Mouse (Mus musculus) embryo, embryonic 10 days (tissue): ENCODE data around the gene Kirrel3.

ENCODE experiments used
- DNase-seq: peaks from one replicate; pipeline ENCODE4 v3.0.0-alpha.2; 2015; ENCODE audit warnings: low spot score

Gene Kirrel3

GRCm38 (mm10) chr9:34603750-34604149 is 118.1 kb downstream of the Kirrel3 start:
- DNase-seq: no peak

GRCm38 (mm10) chr9:34604931-34605330 is 119.2 kb downstream of the Kirrel3 start:
- DNase-seq: no peak

GRCm38 (mm10) chr9:34605486-34605885 is 119.8 kb downstream of the Kirrel3 start:
- DNase-seq: no peak

GRCm38 (mm10) chr9:34607976-34608375 is 122.3 kb downstream of the Kirrel3 start:
- no peak for DNase-seq

GRCm38 (mm10) chr9:34612886-34613769 is 127.4 kb downstream of the Kirrel3 start:
- no peak for DNase-seq

- no peak for DNase-seq
Measured at GRCm38 (mm10) chr9:34618099-34618498, 132.4 kb downstream of the Kirrel3 start.

GRCm38 (mm10) chr9:34619913-34620312 is 134.2 kb downstream of the Kirrel3 start:
- no peak for DNase-seq

GRCm38 (mm10) chr9:34623526-34623925 is 137.8 kb downstream of the Kirrel3 start:
- no peak for DNase-seq

GRCm38 (mm10) chr9:34624021-34624420 is 138.3 kb downstream of the Kirrel3 start:
- no peak for DNase-seq

- DNase-seq: no peak
Measured at GRCm38 (mm10) chr9:34628841-34629240, 143.1 kb downstream of the Kirrel3 start.

GRCm38 (mm10) chr9:34635696-34636095 is 150.0 kb downstream of the Kirrel3 start:
- no peak for DNase-seq

- DNase-seq: no peak
Measured at GRCm38 (mm10) chr9:34643917-34644316, 158.2 kb downstream of the Kirrel3 start.

GRCm38 (mm10) chr9:34644392-34644791 is 158.7 kb downstream of the Kirrel3 start:
- no peak for DNase-seq

- DNase-seq: peak; percentile 20
Measured at GRCm38 (mm10) chr9:34646831-34647230, 161.1 kb downstream of the Kirrel3 start.

- DNase-seq: no peak
Measured at GRCm38 (mm10) chr9:34652278-34652677, 166.6 kb downstream of the Kirrel3 start.

GRCm38 (mm10) chr9:34653141-34653540 is 167.4 kb downstream of the Kirrel3 start:
- DNase-seq: no peak

GRCm38 (mm10) chr9:34660566-34660965 is 174.9 kb downstream of the Kirrel3 start:
- DNase-seq: peak; percentile 38

GRCm38 (mm10) chr9:34663412-34663811 is 177.7 kb downstream of the Kirrel3 start:
- DNase-seq: peak; percentile 23

- no peak for DNase-seq
Measured at GRCm38 (mm10) chr9:34665361-34666129, 179.9 kb downstream of the Kirrel3 start.

GRCm38 (mm10) chr9:34667182-34667581 is 181.5 kb downstream of the Kirrel3 start:
- no peak for DNase-seq

GRCm38 (mm10) chr9:34670906-34671305 is 185.2 kb downstream of the Kirrel3 start:
- DNase-seq: no peak

GRCm38 (mm10) chr9:34686798-34687197 is 201.1 kb downstream of the Kirrel3 start:
- DNase-seq: no peak

- DNase-seq: no peak
Measured at GRCm38 (mm10) chr9:34688358-34688757, 202.7 kb downstream of the Kirrel3 start.
